Mouse (Mus musculus) layer of hippocampus, postnatal 14 days (tissue): ENCODE data around the gene Asic1. TPM values are rescaled to one million over a fixed set of nuclear protein-coding genes. Genes with fewer than 3 reads are reported as not detected.

Experiments used
- DNase-seq, 2 experiments: peaks; one replicate each; pipeline ENCODE4 v3.0.0; 2021 to 2022; ENCODE audit warnings: low spot score in 2 of 2, mixed read lengths in 1 of 2
- total RNA-seq, 2 experiments: library from RNA; stranded (reverse); gene quantifications; 2 replicates each; pipeline ENCODE4 v1.2.3; 2021

Gene Asic1
- total RNA-seq, 2 experiments from 2014 or later, result 37.3 to 41.3 TPM

GRCm38 (mm10) chr15:99740229-99740628 is 70.1 kb downstream of the Asic1 start:
- no peak for DNase-seq

Other genes with a start within 250 kb of the Asic1 start
- 10 to 100 TPM; 29.1 to 34.9 TPM for gene Nckap5l, start 212.6 kb upstream of the Asic1 start, total RNA-seq
- 1 to 10 TPM; 4.3 to 5.0 TPM for gene Bcdin3d, start 195.6 kb upstream of the Asic1 start, total RNA-seq
- gene Faim2, start 142.2 kb upstream of the Asic1 start, total RNA-seq, result 100 to 1,000 TPM; 145 to 153 TPM
- not detected for gene Aqp2, start 91.3 kb upstream of the Asic1 start, total RNA-seq
- gene Aqp5, start 79.6 kb upstream of the Asic1 start, total RNA-seq, result not detected
- under 1 TPM; 0.19 to 0.37 TPM for gene Aqp6, start 69.0 kb upstream of the Asic1 start, total RNA-seq
- 1 to 10 TPM; 7.6 to 8.7 TPM for gene Racgap1, start 18.7 kb upstream of the Asic1 start, total RNA-seq
- 100 to 1,000 TPM in 1 of 2 experiments, 10 to 100 TPM in 1; 96.1 to 106 TPM for gene Smarcd1, start 31.8 kb downstream of the Asic1 start, total RNA-seq
- gene Gm17349, start 35.1 kb downstream of the Asic1 start, total RNA-seq, result 1 to 10 TPM; 5.3 to 5.5 TPM
- 10 to 100 TPM; 76.3 to 83.1 TPM for gene Gpd1, start 47.1 kb downstream of the Asic1 start, total RNA-seq
- 100 to 1,000 TPM; 124 to 129 TPM for gene Cox14, start 55.2 kb downstream of the Asic1 start, total RNA-seq
- 10 to 100 TPM; 32.6 to 39.3 TPM for gene Cers5, start 102.5 kb downstream of the Asic1 start, total RNA-seq
- 10 to 100 TPM; 18.6 to 18.7 TPM for gene Lima1, start 205.1 kb downstream of the Asic1 start, total RNA-seq